Mouse (Mus musculus): Measurements from ENCODE around the gene Gm19426. TPM values are rescaled to one million over a fixed set of nuclear protein-coding genes. Genes with fewer than 3 reads are reported as not detected.

Gene Gm19426
- total RNA-seq, 2 experiments from 2014 or later, result 2.8 to 3.4 TPM

DNA sequence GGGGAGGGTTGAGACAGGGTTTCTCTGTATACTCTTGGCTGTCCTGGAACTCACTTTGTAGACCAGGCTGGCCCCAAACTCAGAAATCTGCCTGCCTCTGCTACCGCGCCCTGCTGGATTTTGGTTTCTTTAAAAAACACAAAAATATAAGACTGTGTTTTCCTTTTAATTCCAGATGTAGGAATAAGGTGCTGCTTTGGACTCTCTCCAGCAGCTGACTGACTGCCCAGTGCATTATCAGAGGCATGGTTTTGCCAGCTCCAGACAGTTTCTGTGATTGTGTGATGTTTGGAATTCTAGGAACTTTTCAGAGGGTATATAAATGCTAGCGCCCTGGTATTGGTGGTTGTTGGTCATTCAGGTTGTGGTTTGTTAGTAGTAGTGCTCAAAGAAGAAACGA lies 26.1 kb downstream of the Gm19426 start:
- no peak for DNase-seq

DNA sequence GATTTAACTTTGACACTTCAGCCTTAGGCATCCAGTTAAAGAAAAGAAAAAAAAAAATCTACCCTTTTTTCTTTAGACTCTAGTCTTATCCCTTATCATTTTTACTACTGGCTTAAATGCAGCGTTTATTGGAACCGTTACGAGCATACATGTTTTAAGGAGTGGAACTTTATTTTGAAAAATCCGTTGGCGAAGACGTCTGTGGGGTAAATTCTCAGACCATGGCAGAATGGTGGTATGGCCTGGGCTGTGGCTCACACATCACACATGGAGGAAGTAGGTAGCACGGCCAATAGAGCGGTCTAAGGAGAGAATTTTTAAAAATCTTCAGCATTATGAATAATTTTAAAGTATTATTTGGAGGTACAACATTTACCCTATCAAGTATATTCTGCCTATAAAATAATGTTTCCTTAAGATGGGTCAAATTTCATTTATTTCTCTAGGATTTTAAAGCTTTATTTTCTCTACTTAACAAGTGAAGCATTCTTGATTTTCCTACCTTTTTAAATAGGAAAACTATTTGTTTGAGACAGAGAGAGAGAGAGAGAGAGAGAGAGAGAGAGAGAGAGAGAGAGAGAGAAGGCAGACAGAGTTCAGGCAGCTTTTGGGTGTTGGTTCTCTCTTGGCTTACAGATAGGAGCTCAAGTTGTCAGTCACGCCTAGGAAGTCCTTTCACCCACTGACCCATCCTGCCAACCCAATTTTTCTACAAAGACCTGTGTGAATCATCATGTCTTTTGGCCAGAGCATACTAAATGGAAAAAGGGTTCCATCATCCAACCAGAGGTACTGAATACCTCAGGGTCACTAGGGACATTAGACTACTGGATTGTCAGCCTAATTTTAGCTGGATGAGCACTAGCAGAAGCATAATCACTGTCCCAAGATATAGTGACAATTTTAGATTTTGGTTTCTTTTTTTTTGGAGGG lies 26.8 kb downstream of the Gm19426 start:
- no peak for DNase-seq

DNA sequence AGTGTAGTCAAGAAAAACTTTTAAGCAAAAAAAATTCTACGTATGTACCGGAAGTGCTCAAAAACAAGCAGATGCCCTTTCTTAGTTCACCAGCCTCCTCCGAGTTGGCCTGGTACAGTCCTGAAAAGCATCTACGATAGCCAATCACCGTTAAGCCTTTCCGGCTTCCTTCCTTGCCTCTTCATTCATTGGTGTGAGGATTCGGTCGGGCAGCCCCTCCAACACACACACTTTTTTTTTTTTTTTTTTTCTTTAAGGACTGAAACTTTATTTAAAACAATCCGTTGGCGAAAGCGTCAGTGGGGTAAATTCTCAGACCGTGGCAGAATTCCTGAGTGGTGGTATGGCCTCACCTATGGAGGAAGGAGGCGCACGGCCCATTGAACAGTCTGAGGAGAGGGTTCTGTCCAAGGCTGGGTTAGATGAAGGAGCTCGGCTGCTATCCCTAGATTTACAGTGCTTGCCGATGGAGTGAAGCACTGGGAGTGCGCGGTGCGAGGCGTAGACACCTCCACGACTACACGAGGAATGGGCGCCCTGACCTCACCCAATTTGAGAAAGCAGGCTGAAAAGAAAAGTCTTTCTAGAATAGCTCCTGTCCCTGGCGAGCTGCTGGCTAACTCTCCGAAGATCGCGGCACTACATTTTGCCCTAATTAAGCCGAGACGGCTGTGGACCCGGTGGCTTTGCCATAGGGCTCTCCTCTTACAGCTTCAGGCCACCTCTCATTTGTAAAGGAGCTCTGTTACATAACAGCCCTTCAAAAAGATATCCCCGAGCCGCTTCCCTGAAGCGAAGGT lies 27.7 kb downstream of the Gm19426 start:
- peak; percentile 69 to 73 for DNase-seq

- peak; percentile 97 for DNase-seq
Measured at GRCm38 (mm10) chr2:84714811-84715561, 28.5 kb downstream of the Gm19426 start, which contains the start of gene Zdhhc5. Gene Zdhhc5 (minus strand): TSS chr2:84715180.

- no peak for DNase-seq
Measured at GRCm38 (mm10) chr2:84714422-84714810, 29.0 kb downstream of the Gm19426 start.

DNA sequence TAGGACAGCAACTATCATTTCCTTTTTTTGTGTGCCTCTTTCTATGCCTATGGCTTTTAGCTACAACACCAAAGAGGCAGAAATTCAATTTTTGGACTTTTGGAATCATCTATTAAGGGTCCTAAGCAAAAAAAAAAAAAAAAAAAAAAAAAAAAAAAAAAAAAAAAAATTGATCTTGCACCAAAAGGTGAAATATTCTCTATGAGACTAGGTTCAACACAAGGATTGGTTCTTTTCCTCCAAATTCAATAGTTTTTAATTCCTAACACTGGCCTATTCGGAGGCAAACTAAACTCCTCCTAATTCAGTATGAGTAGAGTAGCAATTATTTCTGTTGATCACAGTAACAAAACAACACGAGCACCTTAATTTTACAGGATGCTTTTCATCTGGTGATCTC lies 31.6 kb downstream of the Gm19426 start:
- DNase-seq, result no peak

GRCm38 (mm10) chr2:84707523-84707922 lies 35.9 kb downstream of the Gm19426 start:
- no peak for DNase-seq

GRCm38 (mm10) chr2:84705295-84705694 lies 38.2 kb downstream of the Gm19426 start:
- DNase-seq, result no peak

- DNase-seq, result no peak
Measured at GRCm38 (mm10) chr2:84704329-84704728, 39.1 kb downstream of the Gm19426 start.

DNA sequence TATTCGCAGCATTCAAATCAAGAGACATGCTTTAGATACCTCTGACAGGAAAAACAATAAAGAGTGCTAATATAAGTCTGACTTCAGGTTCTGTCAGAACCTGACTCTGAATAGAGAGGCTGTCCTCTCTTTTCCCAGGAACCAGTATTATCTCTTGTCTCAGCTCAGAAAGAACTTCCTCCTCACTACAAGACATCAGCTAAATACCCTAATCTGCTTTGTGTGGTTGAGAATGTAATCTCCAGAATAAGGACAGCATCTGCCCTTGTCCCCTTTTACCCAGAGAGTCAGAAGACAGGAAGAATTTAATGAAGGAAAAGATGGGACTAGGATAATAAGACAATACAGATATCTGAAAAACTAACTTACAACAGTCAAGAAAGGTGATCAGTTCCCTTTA lies 40.0 kb downstream of the Gm19426 start:
- DNase-seq, result no peak

GRCm38 (mm10) chr2:84695007-84695695 lies 48.3 kb downstream of the Gm19426 start:
- no peak for DNase-seq

Small RNAs within 50 kb of the gene (microRNA-seq; reads per million reads assigned to microRNA genes)
- 2,226 to 3,230 reads per million in 2 experiments for gene Mir130a

Other genes with a start within 250 kb of the Gm19426 start
- gene Ctnnd1, start 92.9 kb downstream of the Gm19426 start, total RNA-seq (2021), result 10 to 100 TPM; 50.8 to 53.1 TPM
- not detected for gene Btbd18, start 84.6 kb downstream of the Gm19426 start, total RNA-seq (2021)
- gene Selenoh, start 72.9 kb downstream of the Gm19426 start, total RNA-seq (2021), result 10 to 100 TPM; 26.7 to 28.3 TPM
- gene Gm28635, start 65.6 kb downstream of the Gm19426 start, total RNA-seq (2021), result 1 to 10 TPM; 3.8 to 3.9 TPM
- gene Med19, start 65.3 kb downstream of the Gm19426 start, total RNA-seq (2021), result 10 to 100 TPM; 29.5 to 32.2 TPM
- 100 to 1,000 TPM; 225 to 252 TPM for gene Tmx2, start 64.5 kb downstream of the Gm19426 start, total RNA-seq (2021)
- 10 to 100 TPM; 37.1 to 38.9 TPM for gene Zdhhc5, start 28.5 kb downstream of the Gm19426 start, total RNA-seq (2021)
- gene Clp1, start 16.3 kb downstream of the Gm19426 start, total RNA-seq (2021), result 1 to 10 TPM; 8.7 to 10.0 TPM
- 10 to 100 TPM; 79.7 to 82.7 TPM for gene Ypel4, start 9.6 kb downstream of the Gm19426 start, total RNA-seq (2021)
- gene Serping1, start 31.8 kb upstream of the Gm19426 start, total RNA-seq (2021), result 1 to 10 TPM; 5.5 to 7.5 TPM
- 1 to 10 TPM; 4.2 to 4.3 TPM for gene Ube2l6, start 55.2 kb upstream of the Gm19426 start, total RNA-seq (2021)
- gene Smtnl1, start 79.0 kb upstream of the Gm19426 start, total RNA-seq (2021), result not detected
- gene Timm10, start 83.3 kb upstream of the Gm19426 start, total RNA-seq (2021), result 10 to 100 TPM; 45.0 to 48.7 TPM
- 1 to 10 TPM in 1 of 2 experiments, under 1 TPM in 1; 0.48 to 1.2 TPM for gene Slc43a1, start 95.2 kb upstream of the Gm19426 start, total RNA-seq (2021)
- gene Rtn4rl2, start 143.1 kb upstream of the Gm19426 start, total RNA-seq (2021), result 10 to 100 TPM; 91.2 to 94.8 TPM
- 1 to 10 TPM in 1 of 2 experiments, under 1 TPM in 1; 0.37 to 2.6 TPM for gene Slc43a3, start 192.9 kb upstream of the Gm19426 start, total RNA-seq (2021)
- not detected for gene Prg2, start 236.8 kb upstream of the Gm19426 start, total RNA-seq (2021)
- not detected for gene Prg3, start 244.6 kb upstream of the Gm19426 start, total RNA-seq (2021)

All from layer of hippocampus, postnatal 36 days (tissue).